Mouse (Mus musculus) retina, embryonic 14.5 days (tissue): ENCODE results near the gene Cnih1.
A peak's percentile ranks its signal among the peaks of the same experiment; 100 is the strongest.
"Not testable (repeated sequence)": the region's sequence is repeated elsewhere in the genome, so short reads cannot be mapped to it uniquely, and the experiment has no call there.

ENCODE experiments used
- DNase-seq: peaks from one replicate; pipeline ENCODE4 v3.0.0-alpha.2; 2015; ENCODE audit warnings: low spot score

Cnih1 gene

GRCm38 (mm10) chr14:46787787-46788504 is at the start of gene Cnih1:
Gene Cnih1, minus strand, starts transcription at chr14:46788411.
- DNase-seq, result peak; percentile 94

GRCm38 (mm10) chr14:46832354-46833272 is 44.4 kb upstream of the Cnih1 start:
- no peak for DNase-seq

GRCm38 (mm10) chr14:46831837-46832333 is 43.7 kb upstream of the Cnih1 start, which contains the start of gene Cgrrf1:
Gene Cgrrf1, plus strand, starts transcription at chr14:46832125.
- peak; percentile 98 for DNase-seq

GRCm38 (mm10) chr14:46831295-46831694 is 43.1 kb upstream of the Cnih1 start:
- no peak for DNase-seq

- DNase-seq, result no peak
Observed at GRCm38 (mm10) chr14:46827430-46827829, 39.2 kb upstream of the Cnih1 start.

- no peak for DNase-seq
Observed at GRCm38 (mm10) chr14:46823996-46824395, 35.8 kb upstream of the Cnih1 start.

- peak; percentile 93 for DNase-seq
Observed at GRCm38 (mm10) chr14:46821873-46822716, 33.9 kb upstream of the Cnih1 start, which contains the start of gene Gmfb. Gene Gmfb, minus strand, starts transcription at chr14:46822242.

GRCm38 (mm10) chr14:46821271-46821872 is 33.2 kb upstream of the Cnih1 start:
- DNase-seq, result peak; percentile 10

GRCm38 (mm10) chr14:46819961-46820360 is 31.8 kb upstream of the Cnih1 start:
- DNase-seq, result not testable (repeated sequence)

GRCm38 (mm10) chr14:46818743-46819142 is 30.5 kb upstream of the Cnih1 start:
- no peak for DNase-seq

- DNase-seq, result no peak
Observed at GRCm38 (mm10) chr14:46816916-46817622, 28.9 kb upstream of the Cnih1 start.

- DNase-seq, result no peak
Observed at GRCm38 (mm10) chr14:46815640-46816039, 27.4 kb upstream of the Cnih1 start.

- DNase-seq, result no peak
Observed at GRCm38 (mm10) chr14:46807927-46808326, 19.7 kb upstream of the Cnih1 start.

GRCm38 (mm10) chr14:46806186-46806585 is 18.0 kb upstream of the Cnih1 start:
- no peak for DNase-seq

- no peak for DNase-seq
Observed at GRCm38 (mm10) chr14:46803791-46804190, 15.6 kb upstream of the Cnih1 start.

- DNase-seq, result no peak
Observed at GRCm38 (mm10) chr14:46803259-46803658, 15.0 kb upstream of the Cnih1 start.

- DNase-seq, result no peak
Observed at GRCm38 (mm10) chr14:46800684-46801345, 12.6 kb upstream of the Cnih1 start.

GRCm38 (mm10) chr14:46794157-46794556 is 5.9 kb upstream of the Cnih1 start:
- DNase-seq, result no peak

GRCm38 (mm10) chr14:46790723-46791122 is 2.5 kb upstream of the Cnih1 start:
- no peak for DNase-seq

GRCm38 (mm10) chr14:46790303-46790702 is 2.1 kb upstream of the Cnih1 start:
- no peak for DNase-seq
